Comparison of ENCODE assay signal across 1 mouse cellular context in the genomic region with DNA sequence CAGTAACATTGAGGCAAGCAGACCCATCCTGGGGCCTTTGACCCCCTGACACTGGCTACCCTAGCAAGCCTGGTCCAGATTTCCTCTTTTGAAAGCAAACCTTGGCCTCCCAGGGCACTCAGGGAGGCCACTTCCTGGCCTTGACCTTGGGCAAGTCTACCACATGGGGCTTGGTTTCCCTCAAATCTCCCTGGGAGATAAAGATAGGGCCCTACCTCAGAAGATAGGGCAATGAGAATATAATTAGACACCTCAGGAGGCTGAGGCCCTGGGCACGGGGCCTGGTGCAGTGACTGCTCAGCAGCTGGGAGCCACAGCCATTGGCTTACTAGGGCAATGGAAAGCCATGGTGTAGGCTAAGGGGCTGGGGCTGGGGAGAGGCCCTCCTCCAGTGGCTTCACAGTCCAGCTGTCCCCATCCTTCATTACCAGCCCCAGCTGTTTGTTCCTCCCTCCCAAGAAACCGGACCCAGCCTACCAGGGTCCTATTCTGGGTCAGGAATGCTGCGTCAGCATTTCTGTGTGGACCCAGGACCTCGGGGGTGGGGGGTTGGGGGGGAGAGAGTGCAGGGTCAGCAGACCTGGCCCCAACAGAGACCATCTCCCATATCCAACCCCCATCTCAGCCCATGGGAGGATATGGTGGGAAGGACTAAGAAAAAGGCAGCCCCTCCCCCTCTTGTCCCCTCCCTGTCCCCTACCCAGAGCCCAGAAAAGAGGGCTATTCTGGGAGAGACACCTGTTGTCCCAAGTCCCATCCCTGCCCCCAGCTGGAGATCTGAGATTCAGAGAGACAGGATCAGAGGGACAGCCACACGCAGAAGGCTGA.
TF ChIP-seq lines count a peak whose summit lies in the region.

No protein-coding gene starts in this region.

TF ChIP-seq in CH12.LX, 34 proteins besides CTCF, POLR2A, EP300 and RAD21:
- TF ChIP-seq UBTF (IDR thresholded peaks at IDR 0.05; ENCODE audit: low read depth, low read length) (no peak), MAFK (IDR thresholded peaks at IDR 0.05; ENCODE audit: insufficient replicate concordance, low read length) (peak; percentile 83)
